Mouse (Mus musculus) heart, postnatal 36 days (tissue): ENCODE results near the gene Mrm3. TPM values are rescaled to one million over a fixed set of nuclear protein-coding genes. Genes with fewer than 3 reads are reported as not detected.
A peak's percentile ranks its signal among the peaks of the same experiment; 100 is the strongest.
"Not testable (repeated sequence)": the region's sequence is repeated elsewhere in the genome, so short reads cannot be mapped to it uniquely, and the experiment has no call there.

Source experiments
- DNase-seq, 2 experiments: peaks; one replicate each; pipeline ENCODE4 v3.0.0; 2021 to 2022
- intact Hi-C: fragments of 180-260 bp; cut with DNase I; formaldehyde crosslinking; loops from one replicate; pipeline ENCODE4 v1.15.1; 2025
- total RNA-seq, 2 experiments: library from RNA; stranded (reverse); gene quantifications; 2 replicates each; pipeline ENCODE4 v1.2.3; 2021

Gene Mrm3
- 10 to 100 TPM; 20.5 to 27.9 TPM for total RNA-seq

- intact Hi-C loops, result loop anchor here (2.0 kb wide), 1 partner anchor 26 kb away; the partner anchor contains the start of genes Dbil5 and Gemin4
- DNase-seq, result peak; percentile 91 to 92
These were observed at the start of gene Mrm3, which contains the start of gene Glod4 for GRCm38 (mm10) chr11:76242901-76243810. Mrm3 (plus strand) TSS chr11:76243715. Glod4 (minus strand) TSS chr11:76243725.

GRCm38 (mm10) chr11:76196275-76196976 lies 47.1 kb upstream of the Mrm3 start:
- DNase-seq, result no peak
- intact Hi-C loops, result no loop called here

GRCm38 (mm10) chr11:76196977-76197469 lies 46.5 kb upstream of the Mrm3 start:
- no peak for DNase-seq
- intact Hi-C loops, result no loop called here

GRCm38 (mm10) chr11:76201761-76202674 lies 41.5 kb upstream of the Mrm3 start:
- intact Hi-C loops, result no loop called here
- DNase-seq, result peak; percentile 88 to 90

GRCm38 (mm10) chr11:76206793-76207192 lies 36.7 kb upstream of the Mrm3 start:
- DNase-seq, result no peak
- intact Hi-C loops, result no loop called here

GRCm38 (mm10) chr11:76210228-76210985 lies 33.1 kb upstream of the Mrm3 start:
- intact Hi-C loops, result no loop called here
- DNase-seq, result no peak

GRCm38 (mm10) chr11:76211595-76211994 lies 31.9 kb upstream of the Mrm3 start:
- DNase-seq, intact Hi-C loops: not testable (repeated sequence)

- intact Hi-C loops, result no loop called here
- DNase-seq, result no peak
These were observed 29.7 kb upstream of the Mrm3 start for GRCm38 (mm10) chr11:76213841-76214240.

- DNase-seq, result no peak
- intact Hi-C loops, result no loop called here
These were observed 28.5 kb upstream of the Mrm3 start for GRCm38 (mm10) chr11:76215011-76215410.

GRCm38 (mm10) chr11:76216049-76216540 lies 27.4 kb upstream of the Mrm3 start:
- intact Hi-C loops, result loop anchor here (2.0 kb wide), 2 partner anchors 27 to 37 kb away; partner anchors contain the start of genes Fam57a, Glod4, Mrm3 and Vps53
- no peak for DNase-seq

- intact Hi-C loops, result loop anchor here (2.0 kb wide), 2 partner anchors 26 to 38 kb away; partner anchors contain the start of genes Fam57a, Glod4, Mrm3 and Vps53
- DNase-seq, result peak; percentile 34 to 52
These were observed 26.7 kb upstream of the Mrm3 start for GRCm38 (mm10) chr11:76216681-76217389.

- intact Hi-C loops, result loop anchor here (2.0 kb wide), 2 partner anchors 25 to 39 kb away; partner anchors contain the start of genes Fam57a, Glod4, Mrm3 and Vps53
- peak; percentile 95 to 97 for DNase-seq
These were observed 26.1 kb upstream of the Mrm3 start, which contains the start of the genes Dbil5 and Gemin4 for GRCm38 (mm10) chr11:76217390-76217800. Dbil5 (plus strand) TSS chr11:76217608. Gemin4 (minus strand) TSS chr11:76217664.

GRCm38 (mm10) chr11:76224631-76225030 lies 18.9 kb upstream of the Mrm3 start:
- DNase-seq, result no peak
- intact Hi-C loops, result no loop called here

GRCm38 (mm10) chr11:76225051-76225450 lies 18.5 kb upstream of the Mrm3 start:
- intact Hi-C loops, result no loop called here
- DNase-seq, result no peak

GRCm38 (mm10) chr11:76236136-76236535 lies 7.4 kb upstream of the Mrm3 start:
- DNase-seq, result no peak
- intact Hi-C loops, result no loop called here

GRCm38 (mm10) chr11:76239750-76240149 lies 3.8 kb upstream of the Mrm3 start:
- no peak for DNase-seq
- intact Hi-C loops, result no loop called here

- no peak for DNase-seq
- intact Hi-C loops, result loop anchor here (2.0 kb wide), 1 partner anchor 27 kb away; the partner anchor contains the start of genes Dbil5 and Gemin4
These were observed 464 bp downstream of the Mrm3 start for GRCm38 (mm10) chr11:76243811-76244546.
